Mouse (Mus musculus): ENCODE results near the gene Mtfp1.

Mtfp1 gene

DNA sequence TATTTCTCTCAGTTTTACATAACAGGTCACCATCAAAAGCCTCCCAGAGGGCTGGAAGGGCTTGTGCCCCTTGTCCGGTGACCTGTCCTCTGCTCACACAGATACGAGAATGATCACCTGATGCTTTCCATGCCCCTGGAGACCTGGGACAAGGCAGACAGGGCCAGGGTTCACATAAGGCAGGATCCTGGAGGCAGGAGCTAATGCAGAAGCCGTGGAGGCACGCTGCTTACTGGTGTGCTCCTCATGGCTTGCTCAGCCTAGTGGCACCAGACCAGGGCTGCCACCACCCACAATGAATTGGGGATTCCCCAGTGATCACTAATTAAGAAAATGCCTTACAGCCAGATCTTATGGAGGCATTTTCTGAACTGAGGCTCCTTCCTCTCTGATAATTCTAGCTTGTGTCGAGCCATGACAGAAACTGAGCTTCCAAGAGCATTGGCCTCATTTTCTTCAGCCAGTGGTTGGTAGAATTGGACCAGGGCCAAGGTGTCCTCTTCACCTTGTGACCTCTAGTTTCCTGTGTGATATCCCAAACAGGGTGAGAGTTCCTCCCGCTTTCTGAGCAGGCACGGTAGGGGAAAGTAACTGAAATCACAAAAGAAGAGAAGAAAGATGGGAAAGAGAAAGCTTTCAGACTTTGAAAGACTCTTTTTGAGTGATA is 16.8 kb downstream of the Mtfp1 start:
- DNase-seq: no peak

DNA sequence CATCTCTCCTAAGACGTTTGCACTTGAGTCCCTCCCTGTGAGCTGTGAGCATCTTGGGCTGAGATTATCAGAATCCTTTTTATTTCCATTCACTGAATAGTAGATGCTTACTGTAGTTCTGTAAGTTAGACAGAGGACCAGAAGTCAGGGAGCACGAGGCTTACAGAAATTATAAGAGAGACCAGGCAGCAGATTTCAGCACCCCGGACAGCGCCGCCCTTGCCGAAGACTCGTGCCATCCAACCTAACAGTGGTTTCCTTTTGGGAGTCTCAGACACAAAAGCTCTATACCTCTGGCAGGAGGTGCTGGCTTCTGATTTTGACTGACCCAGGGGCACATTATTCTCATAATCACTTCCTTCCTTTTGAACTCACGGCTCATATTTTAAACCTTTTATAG is 18.6 kb downstream of the Mtfp1 start:
- DNase-seq: peak in 1 of 2 experiments; percentile 11

DNA sequence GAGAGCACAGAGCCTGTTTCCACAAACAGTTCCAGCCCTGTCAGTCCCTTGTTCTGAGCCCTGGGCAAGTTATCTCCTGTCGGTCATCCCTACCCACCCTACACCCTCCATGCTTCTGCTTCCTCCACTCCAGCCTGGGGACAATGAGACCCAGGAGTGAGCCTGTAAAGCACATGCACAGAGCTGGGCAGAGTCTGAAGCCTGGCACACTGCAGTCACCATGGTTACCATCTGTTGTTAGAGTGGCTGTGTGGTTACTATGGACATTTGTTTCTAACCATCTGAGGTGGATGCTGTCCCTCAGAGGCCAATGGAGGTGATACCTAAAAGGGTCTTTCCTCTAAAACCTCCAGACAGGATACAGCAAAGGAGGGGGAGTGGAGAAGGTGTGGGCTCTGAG is 25.6 kb downstream of the Mtfp1 start:
- DNase-seq: no peak

DNA sequence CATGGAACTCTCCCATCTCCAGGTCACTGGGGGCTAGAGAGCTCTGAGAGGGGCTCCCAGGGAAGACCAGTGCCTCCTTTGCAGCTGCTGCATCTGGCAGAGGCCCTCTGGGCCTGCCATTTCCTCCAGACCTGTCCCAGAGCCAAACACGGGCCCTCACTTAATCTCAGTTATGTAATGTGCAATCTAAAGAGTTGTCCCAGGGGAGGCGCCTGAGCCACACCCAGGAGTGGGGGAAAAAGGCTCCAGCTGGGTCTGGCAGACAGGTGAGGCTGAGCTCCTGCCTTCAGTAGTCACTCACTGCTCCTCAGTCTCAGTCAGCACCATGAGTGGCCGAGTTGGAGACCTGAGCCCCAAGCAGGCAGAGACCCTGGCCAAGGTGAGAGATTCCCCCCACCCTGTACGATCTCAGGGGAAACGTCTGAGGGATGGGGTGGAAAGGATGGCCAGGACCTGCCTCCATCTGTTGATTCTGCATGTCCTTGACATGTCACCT is 30.6 kb downstream of the Mtfp1 start, which contains the start of gene Sec14l3:
Gene Sec14l3, plus strand, starts transcription at position 215 of the 496 bp plus-strand sequence.
- no peak for DNase-seq

DNA sequence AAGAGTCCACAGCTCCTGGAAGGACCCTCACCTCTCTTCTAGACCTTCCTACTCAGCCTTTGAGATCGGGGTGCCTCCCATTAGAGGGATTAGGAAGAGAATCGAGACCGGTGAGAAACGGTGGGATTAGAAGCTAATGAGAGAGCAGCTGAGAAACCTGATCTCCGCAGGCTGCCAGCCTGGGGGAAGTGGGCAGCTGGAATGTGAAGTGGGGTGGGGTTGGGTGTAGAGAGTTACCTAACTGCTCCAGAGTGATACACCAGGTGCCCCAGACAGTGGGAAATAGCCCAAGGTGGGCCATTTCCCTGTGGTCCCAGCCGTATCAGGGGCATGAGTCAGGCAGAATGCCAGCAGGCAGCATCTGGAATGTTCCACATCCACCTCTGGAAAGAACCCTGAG is 32.3 kb downstream of the Mtfp1 start:
- no peak for DNase-seq

- no peak for DNase-seq
These were observed 32.7 kb downstream of the Mtfp1 start for GRCm38 (mm10) chr11:4062523-4062922.

DNA sequence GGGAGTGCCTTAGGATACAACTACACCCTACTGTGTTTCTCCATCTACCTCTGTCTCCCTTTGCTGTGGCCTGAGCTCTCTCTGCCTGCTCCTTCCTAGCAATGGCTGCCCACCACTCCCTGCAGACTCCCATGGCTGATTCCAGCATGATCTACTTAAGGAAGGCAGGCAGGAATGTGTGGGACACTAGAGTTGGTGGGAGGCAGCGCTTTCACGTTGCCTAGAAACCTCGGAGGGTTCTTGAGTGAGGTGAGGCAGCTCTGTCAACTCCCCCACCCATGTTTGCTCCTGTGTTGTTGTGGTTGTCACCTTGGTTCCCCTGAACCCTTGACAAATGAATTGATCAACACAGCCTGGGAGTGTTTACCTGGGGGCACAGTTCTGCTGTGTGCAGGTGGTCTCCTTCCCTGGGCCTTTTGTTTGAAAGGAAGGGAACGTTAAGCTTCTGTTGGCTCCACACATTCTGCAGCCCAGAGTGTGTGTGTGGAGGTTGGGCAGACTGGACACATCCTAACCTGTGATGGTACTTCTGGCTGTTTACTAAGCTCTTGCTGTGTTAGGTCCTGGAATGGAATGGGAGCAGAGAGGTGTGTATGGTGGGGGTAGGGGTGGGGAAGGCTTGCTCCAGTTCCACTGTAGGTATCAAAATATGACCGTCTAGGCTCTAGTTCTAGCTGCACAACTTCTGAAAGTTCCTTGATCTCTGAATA is 34.2 kb downstream of the Mtfp1 start:
- no peak for DNase-seq

- peak in 1 of 2 experiments; percentile 57 for DNase-seq
These were observed 41.7 kb downstream of the Mtfp1 start for GRCm38 (mm10) chr11:4053586-4053985.

GRCm38 (mm10) chr11:4048438-4048837 is 46.8 kb downstream of the Mtfp1 start:
- DNase-seq: no peak

- no peak for DNase-seq
These were observed 47.5 kb downstream of the Mtfp1 start for GRCm38 (mm10) chr11:4047766-4048165.

- no peak for DNase-seq
These were observed 48.7 kb downstream of the Mtfp1 start for GRCm38 (mm10) chr11:4046526-4046925.

- DNase-seq: no peak
These were observed 52.2 kb downstream of the Mtfp1 start for GRCm38 (mm10) chr11:4043081-4043480.
